Mouse (Mus musculus) liver, embryonic 12.5 days (tissue): Measurements from ENCODE around the gene Itpkb. TPM values are rescaled to one million over a fixed set of nuclear protein-coding genes. Genes with fewer than 3 reads are reported as not detected.

ENCODE experiments used
- ATAC-seq: fragments of 200-750 bp; cut with Nextera tagmentation; 2 replicates; pipeline ENCODE4 v1.8.0; 2017; ENCODE audit warnings: moderate number of reproducible peaks, mild to moderate bottlenecking, moderate library complexity
- H3K27ac ChIP-seq: fragments of 300-500 bp; sonication (generic); 2 replicates; pipeline ENCODE4 v1.5.1; 2016; ENCODE audit warnings: mild to moderate bottlenecking
- H3K27me3 ChIP-seq: fragments of 300-500 bp; sonication (generic); replicated peaks from 2 replicates; pipeline ENCODE4 v1.6.1; 2016; ENCODE audit warnings: mild to moderate bottlenecking, moderate library complexity
- H3K36me3 ChIP-seq: fragments of 300-500 bp; sonication (generic); 2 replicates; pipeline ENCODE4 v1.6.1; 2016; ENCODE audit warnings: mild to moderate bottlenecking, moderate library complexity
- H3K4me1 ChIP-seq: fragments of 300-500 bp; sonication (generic); 2 replicates; pipeline ENCODE4 v1.6.1; 2016
- H3K4me2 ChIP-seq: fragments of 300-500 bp; sonication (generic); 2 replicates; pipeline ENCODE4 v1.6.1; 2016; ENCODE audit warnings: mild to moderate bottlenecking, moderate library complexity
- H3K4me3 ChIP-seq: fragments of 300-500 bp; sonication (generic); 2 replicates; pipeline ENCODE4 v1.5.1; 2016; ENCODE audit warnings: mild to moderate bottlenecking, moderate library complexity
- H3K9ac ChIP-seq: fragments of 300-500 bp; sonication (generic); 2 replicates; pipeline ENCODE4 v1.6.1; 2016; ENCODE audit warnings: mild to moderate bottlenecking, moderate library complexity
- H3K9me3 ChIP-seq: fragments of 300-500 bp; sonication (generic); replicated peaks from 2 replicates; pipeline ENCODE4 v1.6.1; 2016; ENCODE audit warnings: mild to moderate bottlenecking, moderate library complexity
- WGBS: fragments of 180-500 bp; shearing (Covaris S2); methylation state at CpG from one replicate; pipeline ENCODE4 v1.1.7; 2016; ENCODE audit not compliant: insufficient replicate concordance; 5-methylcytosine and 5-hydroxymethylcytosine counted together
- polyA plus RNA-seq: library from polyadenylated mRNA; unstranded; fragments of >200 nt; fragmentation: Nextera tagmentation; extraction: Ambion mirVana; gene quantifications from 2 replicates; pipeline ENCODE4 v1.2.1, GENCODE M21; 2016

Gene Itpkb
- polyA plus RNA-seq, 1 experiment from 2014 or later: 4.3 TPM

- WGBS: 70% methylated on average over 5 of the region's 5 CpGs
- peaks cover 72% of the 10 kb centered on the region for H3K4me1 ChIP-seq
- no peak overlapping the region for H3K27ac ChIP-seq
These were observed 62.0 kb downstream of the Itpkb start for GRCm38 (mm10) chr1:180392137-180392798.

GRCm38 (mm10) chr1:180393017-180393797 lies 62.9 kb downstream of the Itpkb start:
- H3K27ac ChIP-seq: no peak overlapping the region
- H3K36me3 ChIP-seq: no peaks in the 10 kb centered on the region
- WGBS: 73% methylated on average over 9 of the region's 9 CpGs
- peaks cover 65% of the 10 kb centered on the region for H3K4me1 ChIP-seq
- no peaks in the 10 kb centered on the region for H3K27me3 ChIP-seq
- H3K4me3 ChIP-seq: no peak overlapping the region
- no peak for ATAC-seq
- no peaks in the 10 kb centered on the region for H3K9me3 ChIP-seq
- H3K9ac ChIP-seq: no peak overlapping the region
- H3K4me2 ChIP-seq: no peak overlapping the region

More at GRCm38 (mm10) chr1:180392137-180392798, 62.0 kb downstream of the Itpkb start:
- H3K4me2 ChIP-seq: no peak overlapping the region
- no peak overlapping the region for H3K9ac ChIP-seq
- H3K4me3 ChIP-seq: no peak overlapping the region
- no peaks in the 10 kb centered on the region for H3K27me3 ChIP-seq
- H3K36me3 ChIP-seq: no peaks in the 10 kb centered on the region
- no peak for ATAC-seq
- no peaks in the 10 kb centered on the region for H3K9me3 ChIP-seq

- Histone ChIP-seq H3K9me3 (no peaks in the 10 kb centered on the region), H3K27ac (no peak overlapping the region), H3K27me3 (no peaks in the 10 kb centered on the region), H3K4me1 (peaks cover 59% of the 10 kb centered on the region), H3K4me2 (no peak overlapping the region), H3K9ac (no peak overlapping the region), H3K4me3 (no peak overlapping the region), H3K36me3 (no peaks in the 10 kb centered on the region)
- 75% methylated on average over 12 of the region's 12 CpGs for WGBS
- ATAC-seq: no peak
These were observed 63.6 kb downstream of the Itpkb start for GRCm38 (mm10) chr1:180393873-180394272.

GRCm38 (mm10) chr1:180397734-180398133 lies 67.4 kb downstream of the Itpkb start:
- no peak overlapping the region for H3K27ac ChIP-seq
- H3K4me2 ChIP-seq: no peak overlapping the region
- no peak overlapping the region for H3K9ac ChIP-seq
- H3K9me3 ChIP-seq: no peaks in the 10 kb centered on the region
- ATAC-seq: no peak
- peaks cover 45% of the 10 kb centered on the region for H3K4me1 ChIP-seq
- H3K4me3 ChIP-seq: no peak overlapping the region
- no peaks in the 10 kb centered on the region for H3K27me3 ChIP-seq
- H3K36me3 ChIP-seq: no peaks in the 10 kb centered on the region
- 70% methylated on average over 5 of the region's 5 CpGs for WGBS

- ATAC-seq: no peak
- Histone ChIP-seq H3K9me3 (no peaks in the 10 kb centered on the region), H3K27ac (no peak overlapping the region), H3K4me2 (no peak overlapping the region), H3K27me3 (no peaks in the 10 kb centered on the region), H3K9ac (no peak overlapping the region), H3K4me3 (no peak overlapping the region), H3K4me1 (peaks cover 45% of the 10 kb centered on the region), H3K36me3 (no peaks in the 10 kb centered on the region)
- WGBS: 55% methylated on average over 3 of the region's 3 CpGs
These were observed 68.2 kb downstream of the Itpkb start for GRCm38 (mm10) chr1:180398446-180398845.

GRCm38 (mm10) chr1:180400691-180401455 lies 70.6 kb downstream of the Itpkb start:
- no peak overlapping the region for H3K27ac ChIP-seq
- ATAC-seq: no peak
- no peaks in the 10 kb centered on the region for H3K36me3 ChIP-seq
- H3K4me3 ChIP-seq: no peak overlapping the region
- no peaks in the 10 kb centered on the region for H3K9me3 ChIP-seq
- no peak overlapping the region for H3K4me2 ChIP-seq
- H3K27me3 ChIP-seq: no peaks in the 10 kb centered on the region; the same call in 1 of the 2 replicates
- H3K4me1 ChIP-seq: peaks cover 56% of the 10 kb centered on the region
- H3K9ac ChIP-seq: no peak overlapping the region
- 55% methylated on average over 4 of the region's 4 CpGs for WGBS

GRCm38 (mm10) chr1:180401725-180402124 lies 71.4 kb downstream of the Itpkb start:
- Histone ChIP-seq H3K9ac (no peak overlapping the region), H3K36me3 (no peaks in the 10 kb centered on the region), H3K4me2 (no peak overlapping the region), H3K4me1 (peaks cover 54% of the 10 kb centered on the region), H3K4me3 (no peak overlapping the region), H3K9me3 (no peaks in the 10 kb centered on the region), H3K27me3 (no peaks in the 10 kb centered on the region; the same call in 1 of the 2 replicates), H3K27ac (no peak overlapping the region)
- WGBS: 66% methylated on average over 6 of the region's 6 CpGs
- ATAC-seq: no peak

GRCm38 (mm10) chr1:180402481-180403081 lies 72.3 kb downstream of the Itpkb start:
- Histone ChIP-seq H3K27ac (peak overlapping the region; percentile 18; the same call in 1 of the 2 replicates), H3K4me3 (no peak overlapping the region), H3K4me2 (no peak overlapping the region), H3K4me1 (peaks cover 60% of the 10 kb centered on the region), H3K27me3 (no peaks in the 10 kb centered on the region; the same call in 1 of the 2 replicates), H3K36me3 (no peaks in the 10 kb centered on the region), H3K9ac (no peak overlapping the region), H3K9me3 (no peaks in the 10 kb centered on the region)
- 66% methylated on average over 11 of the region's 11 CpGs for WGBS
- no peak for ATAC-seq

- Histone ChIP-seq H3K36me3 (no peaks in the 10 kb centered on the region), H3K4me2 (peak overlapping the region; percentile 45), H3K27me3 (no peaks in the 10 kb centered on the region; the same call in 1 of the 2 replicates), H3K4me3 (no peak overlapping the region), H3K9me3 (no peaks in the 10 kb centered on the region), H3K27ac (peak overlapping the region; percentile 73), H3K4me1 (peaks cover 61% of the 10 kb centered on the region), H3K9ac (no peak overlapping the region)
- WGBS: 54% methylated on average over 8 of the region's 8 CpGs
- ATAC-seq: no peak
These were observed 73.0 kb downstream of the Itpkb start for GRCm38 (mm10) chr1:180403357-180403693.

GRCm38 (mm10) chr1:180403694-180404606 lies 73.7 kb downstream of the Itpkb start:
- Histone ChIP-seq H3K4me3 (no peak overlapping the region), H3K4me1 (peaks cover 67% of the 10 kb centered on the region), H3K9ac (no peak overlapping the region), H3K9me3 (no peaks in the 10 kb centered on the region), H3K4me2 (peak overlapping the region; percentile 45), H3K27ac (peak overlapping the region; percentile 73), H3K27me3 (no peaks in the 10 kb centered on the region; the same call in 1 of the 2 replicates), H3K36me3 (no peaks in the 10 kb centered on the region)
- WGBS: 31% methylated on average over 32 of the region's 32 CpGs
- peak; percentile 24; the same call in 1 of the 2 replicates for ATAC-seq

GRCm38 (mm10) chr1:180404706-180405105 lies 74.4 kb downstream of the Itpkb start:
- Histone ChIP-seq H3K36me3 (no peaks in the 10 kb centered on the region), H3K4me3 (no peak overlapping the region), H3K9ac (no peak overlapping the region), H3K27me3 (no peaks in the 10 kb centered on the region; the same call in 1 of the 2 replicates), H3K9me3 (no peaks in the 10 kb centered on the region), H3K4me1 (peaks cover 74% of the 10 kb centered on the region), H3K4me2 (peak overlapping the region; percentile 45), H3K27ac (peak overlapping the region; percentile 73)
- no peak for ATAC-seq
- 67% methylated on average over 3 of the region's 3 CpGs for WGBS
